Mouse (Mus musculus) hindbrain, postnatal 0 days (tissue): ENCODE data around the gene Aifm3. TPM values are rescaled to one million over a fixed set of nuclear protein-coding genes. Genes with fewer than 3 reads are reported as not detected.
"Not testable (repeated sequence)": the region's sequence is repeated elsewhere in the genome, so short reads cannot be mapped to it uniquely, and the experiment has no call there.

Experiments used
- ATAC-seq: fragments of 200-750 bp; cut with Nextera tagmentation; 2 replicates; pipeline ENCODE4 v1.8.0; 2017; ENCODE audit warnings: mild to moderate bottlenecking, moderate TSS enrichment, moderate library complexity
- DNase-seq: peaks from one replicate; pipeline ENCODE4 v3.0.0-alpha.2; 2015; ENCODE audit warnings: low spot score
- H3K27ac ChIP-seq: fragments of 300-500 bp; sonication (generic); 2 replicates; pipeline ENCODE4 v1.5.1; 2014; ENCODE audit warnings: mild to moderate bottlenecking
- H3K27me3 ChIP-seq: fragments of 300-500 bp; sonication (generic); 2 replicates; pipeline ENCODE4 v1.6.1; 2014; ENCODE audit warnings: low read length, mixed read lengths; ENCODE audit not compliant: insufficient read depth
- H3K36me3 ChIP-seq: fragments of 300-500 bp; sonication (generic); 2 replicates; pipeline ENCODE4 v1.6.1; 2014; ENCODE audit warnings: low read length, mixed read lengths; ENCODE audit not compliant: insufficient read depth
- H3K4me1 ChIP-seq: fragments of 300-500 bp; sonication (generic); 2 replicates; pipeline ENCODE4 v1.6.1; 2014; ENCODE audit warnings: antibody characterized with exemption, low read length, mixed read lengths; ENCODE audit not compliant: insufficient read depth
- H3K4me2 ChIP-seq: fragments of 300-500 bp; sonication (generic); 2 replicates; pipeline ENCODE4 v1.6.1; 2014; ENCODE audit warnings: low read depth, mild to moderate bottlenecking, low read length, moderate library complexity, mixed read lengths
- H3K4me3 ChIP-seq: fragments of 300-500 bp; sonication (generic); 2 replicates; pipeline ENCODE4 v1.5.1; 2014; ENCODE audit warnings: low read length
- H3K9ac ChIP-seq: fragments of 300-500 bp; sonication (generic); replicated peaks from 2 replicates; pipeline ENCODE4 v1.6.1; 2014; ENCODE audit warnings: mild to moderate bottlenecking, low read length, moderate library complexity, mixed read lengths
- H3K9me3 ChIP-seq: fragments of 300-500 bp; sonication (generic); 2 replicates; pipeline ENCODE4 v1.6.1; 2016; ENCODE audit warnings: low read length, mixed read lengths
- CTCF ChIP-seq: IDR thresholded peaks from 2 replicates; pipeline ENCODE4 v1.5.1; 2016; ENCODE audit warnings: antibody characterized with exemption, control low read depth, low read depth
- WGBS: fragments of 180-500 bp; shearing (Covaris S2); extraction: QIAGEN DNeasy Blood & Tissue Kit; methylation state at CpG from one replicate; pipeline ENCODE4 v1.1.7; 2014; 5-methylcytosine and 5-hydroxymethylcytosine counted together
- polyA plus RNA-seq: library from polyadenylated mRNA; unstranded; fragments of >200 nt; fragmentation: Nextera tagmentation; extraction: Ambion mirVana; gene quantifications from 2 replicates; pipeline ENCODE4 v1.2.1, GENCODE M21; 2015
- total RNA-seq: library from RNA; depleted of rRNA; stranded (reverse); fragments of >200 nt; gene quantifications from 2 replicates; pipeline ENCODE4 v1.2.3, GENCODE M21; 2014; rRNA removed

The Aifm3 gene
- total and polyA plus RNA-seq, 2 experiments from 2014 or later = 15.7 to 16.8 TPM

- TF ChIP-seq CTCF = no peak
- Histone ChIP-seq H3K9ac (no peak overlapping the region), H3K36me3 (no peaks in the 10 kb centered on the region), H3K4me3 (no peak overlapping the region), H3K4me1 (no peaks in the 10 kb centered on the region), H3K27ac (no peak overlapping the region), H3K4me2 (no peak overlapping the region), H3K27me3 (no peaks in the 10 kb centered on the region; the same call in 1 of the 2 replicates), H3K9me3 (no peaks in the 10 kb centered on the region)
- ATAC-seq (no peak), DNase-seq (no peak)
- 88% methylated on average over 2 of the region's 2 CpGs for WGBS
These were observed 53.2 kb downstream of the Aifm3 start for GRCm38 (mm10) chr16:17542632-17543031.

GRCm38 (mm10) chr16:17552837-17553236, 63.4 kb downstream of the Aifm3 start:
- no peaks in the 10 kb centered on the region for H3K36me3 ChIP-seq
- ATAC-seq = no peak

GRCm38 (mm10) chr16:17553910-17554685, 64.7 kb downstream of the Aifm3 start:
- H3K4me2 ChIP-seq = peak overlapping the region; percentile 46
- H3K4me1 ChIP-seq = 0 out of 2 replicates have a peak, but pooled peaks cover 8% of the 10 kb centered on the region
- WGBS = 4% methylated on average over 18 of the region's 18 CpGs
- H3K27me3 ChIP-seq = no peaks in the 10 kb centered on the region
- no peaks in the 10 kb centered on the region for H3K36me3 ChIP-seq
- TF ChIP-seq CTCF = no peak
- no peaks in the 10 kb centered on the region for H3K9me3 ChIP-seq
- H3K4me3 ChIP-seq = peak overlapping the region; percentile 13
- DNase-seq (peak; percentile 69), ATAC-seq (peak; percentile 91)
- H3K27ac ChIP-seq = peak overlapping the region; percentile 65
- H3K9ac ChIP-seq = no peak overlapping the region

More at GRCm38 (mm10) chr16:17552837-17553236, 63.4 kb downstream of the Aifm3 start:
- WGBS = 85% methylated on average over 7 of the region's 7 CpGs
- Histone ChIP-seq H3K9ac (no peak overlapping the region), H3K4me1 (no peaks in the 10 kb centered on the region), H3K4me2 (no peak overlapping the region), H3K27me3 (no peaks in the 10 kb centered on the region), H3K4me3 (no peak overlapping the region), H3K27ac (no peak overlapping the region), H3K9me3 (no peaks in the 10 kb centered on the region)
- no peak for DNase-seq
- TF ChIP-seq CTCF = no peak

- H3K4me2 ChIP-seq, DNase-seq: not testable (repeated sequence)
- 24% methylated on average over 4 of the region's 4 CpGs for WGBS
These were observed 65.3 kb downstream of the Aifm3 start for GRCm38 (mm10) chr16:17554702-17555101.

GRCm38 (mm10) chr16:17556180-17556579, 66.8 kb downstream of the Aifm3 start:
- Histone ChIP-seq H3K4me1 (peaks cover 8% of the 10 kb centered on the region; the same call in 1 of the 2 replicates), H3K27me3 (no peaks in the 10 kb centered on the region), H3K4me3 (no peak overlapping the region), H3K9me3 (no peaks in the 10 kb centered on the region), H3K36me3 (no peaks in the 10 kb centered on the region), H3K27ac (no peak overlapping the region), H3K4me2 (no peak overlapping the region), H3K9ac (no peak overlapping the region)
- ATAC-seq = no peak
- TF ChIP-seq CTCF = no peak
- DNase-seq = no peak
- 84% methylated on average over 4 of the region's 4 CpGs for WGBS

More at GRCm38 (mm10) chr16:17554702-17555101, 65.3 kb downstream of the Aifm3 start:
- not testable (repeated sequence) for ATAC-seq, H3K36me3 ChIP-seq, H3K4me1 ChIP-seq, H3K27me3 ChIP-seq, H3K9ac ChIP-seq, H3K4me3 ChIP-seq, H3K9me3 ChIP-seq
- H3K27ac ChIP-seq = peak overlapping the region; percentile 65; the same call in 1 of the 2 replicates

- 63% methylated on average over 4 of the region's 4 CpGs for whole genome bisulfite sequencing
- Histone ChIP-seq H3K9me3 (no peaks in the 10 kb centered on the region), H3K36me3 (no peaks in the 10 kb centered on the region), H3K9ac (no peak overlapping the region), H3K4me1 (peaks cover 15% of the 10 kb centered on the region; the same call in 1 of the 2 replicates), H3K27me3 (no peaks in the 10 kb centered on the region), H3K27ac (no peak overlapping the region), H3K4me2 (no peak overlapping the region), H3K4me3 (no peak overlapping the region)
- no peak for TF ChIP-seq CTCF
- no peak for ATAC-seq
- no peak for DNase-seq
These were observed 67.5 kb downstream of the Aifm3 start for GRCm38 (mm10) chr16:17556907-17557306.

Other genes starting within 250 kb of the Aifm3 start
- 65.0 and 76.9 TPM in 2 replicates for gene Tmem191c, start 213.5 kb upstream of the Aifm3 start, total RNA-seq
- gene Tmem191c, start 213.5 kb upstream of the Aifm3 start, polyA plus RNA-seq = 112 and 125 TPM in 2 replicates
- gene Serpind1, start 158.2 kb upstream of the Aifm3 start, total RNA-seq = 3.5 and 4.2 TPM in 2 replicates
- gene Serpind1, start 158.2 kb upstream of the Aifm3 start, polyA plus RNA-seq = 9.9 and 10.3 TPM in 2 replicates
- gene Snap29, start 83.6 kb upstream of the Aifm3 start, total RNA-seq = 28.1 and 30.0 TPM in 2 replicates
- gene Snap29, start 83.6 kb upstream of the Aifm3 start, polyA plus RNA-seq = 14.5 and 15.6 TPM in 2 replicates
- 111 and 154 TPM in 2 replicates for gene Pi4ka, start 83.3 kb upstream of the Aifm3 start, total RNA-seq
- gene Pi4ka, start 83.3 kb upstream of the Aifm3 start, polyA plus RNA-seq = 45.5 and 47.7 TPM in 2 replicates
- gene Crkl, start 37.6 kb upstream of the Aifm3 start, total RNA-seq = 74.8 and 83.1 TPM in 2 replicates
- 54.9 and 68.7 TPM in 2 replicates for gene Crkl, start 37.6 kb upstream of the Aifm3 start, polyA plus RNA-seq
- 191 and 279 TPM in 2 replicates for gene Lztr1, start 19.1 kb downstream of the Aifm3 start, total RNA-seq
- 82.2 and 89.8 TPM in 2 replicates for gene Lztr1, start 19.1 kb downstream of the Aifm3 start, polyA plus RNA-seq
- gene Thap7, start 41.5 kb downstream of the Aifm3 start, total RNA-seq = 61.0 and 66.8 TPM in 2 replicates
- 57.5 and 59.5 TPM in 2 replicates for gene Thap7, start 41.5 kb downstream of the Aifm3 start, polyA plus RNA-seq
- gene Lrrc74b, start 71.6 kb downstream of the Aifm3 start, total RNA-seq = 2.3 and 2.4 TPM in 2 replicates
- 2.0 and 2.1 TPM in 2 replicates for gene Lrrc74b, start 71.6 kb downstream of the Aifm3 start, polyA plus RNA-seq
- 3.4 and 5.1 TPM in 2 replicates for gene P2rx6, start 72.3 kb downstream of the Aifm3 start, total RNA-seq
- 2.3 and 3.0 TPM in 2 replicates for gene P2rx6, start 72.3 kb downstream of the Aifm3 start, polyA plus RNA-seq
- gene Slc7a4, start 93.6 kb downstream of the Aifm3 start, total RNA-seq = 74.6 and 78.7 TPM in 2 replicates
- gene Slc7a4, start 93.6 kb downstream of the Aifm3 start, polyA plus RNA-seq = 42.5 and 42.8 TPM in 2 replicates
- 62.4 and 67.4 TPM in 2 replicates for gene Smpd4, start 129.7 kb downstream of the Aifm3 start, total RNA-seq
- gene Smpd4, start 129.7 kb downstream of the Aifm3 start, polyA plus RNA-seq = 21.7 and 23.8 TPM in 2 replicates
- 18.2 and 20.8 TPM in 2 replicates for gene Ccdc74a, start 156.9 kb downstream of the Aifm3 start, total RNA-seq
- 32.8 and 37.6 TPM in 2 replicates for gene Ccdc74a, start 156.9 kb downstream of the Aifm3 start, polyA plus RNA-seq
- 47.5 and 66.1 TPM in 2 replicates for gene Med15, start 243.3 kb downstream of the Aifm3 start, total RNA-seq
- 33.8 and 39.2 TPM in 2 replicates for gene Med15, start 243.3 kb downstream of the Aifm3 start, polyA plus RNA-seq